Mouse (Mus musculus) urinary bladder, postnatal 10 days (tissue): ENCODE data around the gene Vmn1r81.

ENCODE experiments used
- DNase-seq: peaks from one replicate; pipeline ENCODE4 v3.0.0; 2022; ENCODE audit warnings: low spot score

Gene Vmn1r81

DNA sequence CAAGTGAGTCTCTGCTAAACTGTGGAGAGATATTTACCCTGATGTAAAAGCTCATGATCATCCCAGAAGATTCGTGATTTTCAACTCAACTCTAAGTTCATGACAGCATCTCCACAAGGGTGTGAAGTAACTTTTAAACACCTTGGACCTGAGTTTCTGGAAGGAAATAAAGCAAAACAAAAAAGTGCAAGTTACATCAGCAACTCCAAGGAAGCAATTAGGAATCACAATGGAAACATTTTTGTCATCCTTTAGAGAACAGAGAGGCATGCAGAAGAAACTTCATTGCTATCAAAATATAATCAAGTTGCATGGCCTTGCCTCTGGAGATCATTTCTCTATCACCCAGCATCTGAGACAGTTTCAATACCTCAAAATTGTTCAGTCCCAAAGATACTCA lies at the start of gene Vmn1r81:
Gene Vmn1r81, minus strand, starts transcription at position 101 of the 400 bp plus-strand sequence.
- no peak for DNase-seq

DNA sequence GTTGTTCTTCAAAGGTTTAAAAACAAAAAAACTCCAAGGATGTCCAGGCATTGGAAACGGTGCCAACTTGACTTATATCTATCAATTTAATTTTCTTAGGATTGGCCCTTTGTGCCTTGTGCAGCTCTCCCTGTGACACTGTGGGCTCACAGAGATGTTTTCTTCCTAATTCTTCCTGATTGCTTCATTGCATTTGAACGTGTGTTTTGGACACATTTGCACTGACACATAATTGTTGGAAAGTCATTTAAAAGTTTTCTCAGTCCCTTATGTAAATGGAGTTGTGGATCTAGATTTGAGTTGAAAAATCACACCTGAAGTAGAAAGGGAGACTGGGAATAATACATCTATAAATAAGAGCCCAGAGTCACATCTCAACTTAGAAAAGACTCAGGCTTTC lies 32.1 kb upstream of the Vmn1r81 start, which contains the start of gene Vmn1r82:
Gene Vmn1r82, plus strand, starts transcription at position 301 of the 400 bp plus-strand sequence.
- no peak for DNase-seq

DNA sequence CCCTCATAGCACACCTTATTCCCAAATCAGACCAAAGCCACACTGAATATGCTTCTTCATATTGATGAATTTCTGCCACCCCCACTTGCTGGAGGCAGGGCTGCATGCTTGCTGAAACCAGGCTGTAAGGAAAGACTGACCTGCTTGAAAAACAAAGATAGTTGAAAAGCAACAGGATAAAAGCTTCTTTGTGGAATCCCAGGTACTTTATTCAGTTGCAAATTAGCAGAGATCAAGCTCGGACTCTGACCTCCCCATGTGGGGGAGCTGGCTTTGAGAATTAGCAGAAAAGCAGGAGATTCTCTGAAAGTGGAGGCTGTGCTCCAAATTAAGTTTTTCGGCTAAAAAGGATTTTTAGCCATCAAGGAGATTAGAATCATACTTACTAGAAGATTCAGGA lies 63.9 kb downstream of the Vmn1r81 start:
- no peak for DNase-seq
